Mouse (Mus musculus) inflammation-experienced regulatory T-cells, adult 16 weeks (primary cell): Measurements from ENCODE around the gene Poll. TPM values are rescaled to one million over a fixed set of nuclear protein-coding genes. Genes with fewer than 3 reads are reported as not detected.

Source experiments
- polyA plus RNA-seq: library from polyadenylated mRNA; unstranded; fragments of 100-300 nt; shearing (Covaris generic); gene quantifications from one replicate; pipeline ENCODE4 v1.2.1, GENCODE M21; 2017

Poll gene
- polyA plus RNA-seq: 19.1 TPM

GRCm38 (mm10) chr19:45560153-45560890, at the start of gene Poll, which contains the start of gene Gm17018:
Gene Poll (minus strand): TSS chr19:45560531.
Gene Gm17018 (plus strand): TSS chr19:45560615.

Other genes starting within 250 kb of the Poll start
- 38.0 TPM for gene Btrc, start 196.8 kb downstream of the Poll start, polyA plus RNA-seq
- gene Gm17018, start 84 bp upstream of the Poll start, polyA plus RNA-seq: 48.0 TPM
- 8.9 TPM for gene Fbxw4, start 99.8 kb upstream of the Poll start, polyA plus RNA-seq
- gene Fgf8, start 182.4 kb upstream of the Poll start, polyA plus RNA-seq: not detected
- gene Npm3, start 189.1 kb upstream of the Poll start, polyA plus RNA-seq: 28.0 TPM
- 147 TPM for gene Mgea5, start 223.3 kb upstream of the Poll start, polyA plus RNA-seq